Mouse (Mus musculus) lung, postnatal 0 days (tissue): Measurements from ENCODE around the gene Scgb1a1. TPM values are rescaled to one million over a fixed set of nuclear protein-coding genes. Genes with fewer than 3 reads are reported as not detected.
"Not testable (repeated sequence)": the region's sequence is repeated elsewhere in the genome, so short reads cannot be mapped to it uniquely, and the experiment has no call there.

ENCODE experiments used
- ATAC-seq: fragments of 200-750 bp; cut with Nextera tagmentation; 2 replicates; pipeline ENCODE4 v1.8.0; 2017; ENCODE audit warnings: moderate library complexity
- DNase-seq: peaks from one replicate; pipeline ENCODE4 v3.0.0-alpha.2; 2016; ENCODE audit warnings: low spot score
- H3K27ac ChIP-seq: fragments of 300-500 bp; sonication (generic); 2 replicates; pipeline ENCODE4 v1.5.1; 2014; ENCODE audit warnings: antibody characterized with exemption, mild to moderate bottlenecking, low read length, mixed read lengths
- H3K27me3 ChIP-seq: fragments of 300-500 bp; sonication (generic); replicated peaks from 2 replicates; pipeline ENCODE4 v1.6.1; 2014; ENCODE audit warnings: low read length, mixed read lengths; ENCODE audit not compliant: insufficient read depth
- H3K36me3 ChIP-seq: fragments of 300-500 bp; sonication (generic); 2 replicates; pipeline ENCODE4 v1.6.1; 2014; ENCODE audit warnings: low read length, mixed read lengths; ENCODE audit not compliant: insufficient read depth
- H3K4me1 ChIP-seq: fragments of 300-500 bp; sonication (generic); 2 replicates; pipeline ENCODE4 v1.6.1; 2014; ENCODE audit warnings: antibody characterized with exemption, low read depth, low read length, mixed read lengths; ENCODE audit not compliant: insufficient read depth
- H3K4me2 ChIP-seq: fragments of 300-500 bp; sonication (generic); replicated peaks from 2 replicates; pipeline ENCODE4 v1.6.1; 2014; ENCODE audit warnings: low read depth, mild to moderate bottlenecking, low read length, moderate library complexity, mixed read lengths
- H3K4me3 ChIP-seq: fragments of 300-500 bp; sonication (generic); 2 replicates; pipeline ENCODE4 v1.5.1; 2014; ENCODE audit warnings: low read depth, low read length
- H3K9ac ChIP-seq: fragments of 300-500 bp; sonication (generic); replicated peaks from 2 replicates; pipeline ENCODE4 v1.6.1; 2014; ENCODE audit warnings: low read depth, mild to moderate bottlenecking
- H3K9me3 ChIP-seq: fragments of 300-500 bp; sonication (generic); 2 replicates; pipeline ENCODE4 v1.6.1; 2016; ENCODE audit warnings: low read length, mixed read lengths
- CTCF ChIP-seq: IDR thresholded peaks from 2 replicates; pipeline ENCODE4 v1.5.1; 2016; ENCODE audit warnings: antibody characterized with exemption, mild to moderate bottlenecking
- EP300 ChIP-seq: IDR thresholded peaks from 2 replicates; pipeline ENCODE4 v1.6.1; 2016; ENCODE audit warnings: antibody characterized with exemption, mild to moderate bottlenecking, control low read depth
- WGBS: fragments of 180-500 bp; shearing (Covaris S2); extraction: QIAGEN DNeasy Blood & Tissue Kit; methylation state at CpG from one replicate; pipeline ENCODE4 v1.1.7; 2014; 5-methylcytosine and 5-hydroxymethylcytosine counted together
- polyA plus RNA-seq: library from polyadenylated mRNA; unstranded; fragments of >200 nt; fragmentation: Nextera tagmentation; extraction: Ambion mirVana; gene quantifications from 2 replicates; pipeline ENCODE4 v1.2.1, GENCODE M21; 2015

The Scgb1a1 gene
- polyA plus RNA-seq, 1 experiment from 2014 or later = 26,192 TPM

DNA sequence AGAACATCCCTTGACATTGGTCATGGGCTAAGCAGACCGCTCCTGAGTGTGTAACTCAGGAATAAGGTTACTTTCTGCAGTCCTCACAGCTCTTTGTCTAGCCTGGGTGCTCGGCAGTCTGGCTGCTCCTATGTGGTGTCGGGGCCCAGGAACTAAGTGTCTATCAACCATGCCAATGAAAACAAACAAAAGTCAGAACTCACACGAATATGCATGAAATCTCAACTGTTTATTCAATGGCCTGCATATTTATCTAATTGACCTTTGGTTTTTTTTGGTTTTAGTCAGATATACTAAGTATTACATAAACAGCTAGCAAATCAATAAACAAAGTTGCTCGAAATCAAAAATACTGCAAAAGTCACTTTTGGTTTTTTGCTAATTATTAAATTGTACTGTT is 7.4 kb upstream of the Scgb1a1 start:
- Histone ChIP-seq H3K4me2 (no peak overlapping the region), H3K27me3 (no peaks in the 10 kb centered on the region), H3K9ac (no peak overlapping the region), H3K27ac (no peak overlapping the region), H3K36me3 (no peaks in the 10 kb centered on the region), H3K9me3 (no peaks in the 10 kb centered on the region), H3K4me3 (no peak overlapping the region), H3K4me1 (no peaks in the 10 kb centered on the region)
- DNase-seq = no peak
- no peak for ATAC-seq
- 45% methylated on average over 5 of the region's 5 CpGs for WGBS
- no peak for TF ChIP-seq CTCF
- TF ChIP-seq EP300 = no peak

DNA sequence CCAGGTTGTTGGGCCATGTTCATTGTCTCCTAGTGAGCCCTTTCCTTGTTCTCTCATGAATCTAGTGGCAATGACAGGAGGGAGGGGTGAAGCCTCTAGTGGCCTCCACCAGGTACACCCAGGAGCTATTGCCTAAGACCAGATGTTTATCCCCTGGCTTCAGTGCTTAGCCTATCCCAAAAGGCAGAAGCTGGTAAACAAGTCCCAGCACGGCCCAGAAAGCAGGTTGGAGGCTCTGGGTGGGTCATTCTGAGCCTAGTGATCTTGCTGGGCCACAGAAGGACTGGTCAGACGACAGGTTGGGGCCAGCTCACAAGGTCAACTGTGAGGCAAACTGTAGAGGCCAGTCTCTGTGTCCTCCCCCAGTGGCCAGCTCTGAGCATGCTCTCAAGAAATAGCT is 3.0 kb upstream of the Scgb1a1 start:
- ATAC-seq = peak; percentile 40
- WGBS = 41% methylated on average over 2 of the region's 2 CpGs
- H3K4me1 ChIP-seq = no peaks in the 10 kb centered on the region
- no peaks in the 10 kb centered on the region for H3K9me3 ChIP-seq
- H3K27ac ChIP-seq = no peak overlapping the region
- H3K36me3 ChIP-seq = no peaks in the 10 kb centered on the region
- no peak overlapping the region for H3K4me2 ChIP-seq
- TF ChIP-seq EP300 = no peak
- 0 out of 2 replicates have a peak, but pooled peaks have one; percentile 1 for TF ChIP-seq CTCF
- H3K27me3 ChIP-seq = no peaks in the 10 kb centered on the region
- H3K9ac ChIP-seq = no peak overlapping the region
- DNase-seq = no peak
- no peak overlapping the region for H3K4me3 ChIP-seq

DNA sequence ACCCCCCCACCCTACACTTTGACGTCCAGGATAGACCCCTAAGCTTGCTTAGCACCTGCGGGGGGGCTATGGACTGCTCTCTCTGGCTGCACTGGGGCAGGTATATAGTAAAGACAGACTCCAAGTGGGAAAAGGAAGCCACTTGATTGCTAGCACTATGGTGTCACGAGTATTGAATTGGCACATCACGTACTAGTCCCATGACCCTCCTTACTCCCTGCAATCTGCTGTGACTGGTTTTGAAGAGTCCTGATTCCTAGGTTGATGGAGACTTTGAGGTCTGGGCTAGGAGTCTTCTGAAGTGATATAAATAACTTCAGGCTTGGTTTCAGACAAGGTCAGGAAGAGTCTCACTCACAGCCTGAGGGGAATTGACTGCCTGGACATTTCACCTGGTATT is 2.4 kb upstream of the Scgb1a1 start:
- Histone ChIP-seq H3K9ac (no peak overlapping the region), H3K27ac (no peak overlapping the region), H3K9me3 (no peaks in the 10 kb centered on the region), H3K36me3 (no peaks in the 10 kb centered on the region), H3K4me2 (no peak overlapping the region), H3K4me1 (no peaks in the 10 kb centered on the region), H3K4me3 (no peak overlapping the region), H3K27me3 (no peaks in the 10 kb centered on the region)
- no peak for TF ChIP-seq CTCF
- TF ChIP-seq EP300 = no peak
- 55% methylated on average over 4 of the region's 4 CpGs for WGBS
- ATAC-seq = peak; percentile 45
- peak; percentile 29 for DNase-seq

DNA sequence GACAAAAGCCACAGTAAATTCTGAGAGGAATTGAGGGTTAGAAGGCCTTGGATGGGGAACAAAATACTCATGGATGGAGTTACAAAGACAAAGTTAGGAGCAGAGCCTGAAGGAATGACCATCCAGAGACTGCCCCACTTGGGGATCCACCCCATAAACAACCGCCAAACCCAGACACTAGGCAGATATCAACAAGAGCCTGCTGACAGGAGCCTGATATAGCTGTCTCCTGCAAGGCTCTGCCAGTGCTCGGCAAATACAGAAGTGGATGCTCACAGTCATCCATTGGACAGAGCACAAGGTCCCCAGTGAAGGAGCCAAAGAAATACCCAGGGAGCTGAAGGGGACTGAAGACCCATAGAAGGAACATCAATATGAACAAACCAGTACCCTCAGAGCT is 3.9 kb downstream of the Scgb1a1 start:
- not testable (repeated sequence) for ATAC-seq, H3K4me2 ChIP-seq, DNase-seq, H3K9ac ChIP-seq, H3K36me3 ChIP-seq, H3K4me1 ChIP-seq, H3K27ac ChIP-seq, H3K9me3 ChIP-seq, H3K27me3 ChIP-seq, H3K4me3 ChIP-seq
- whole genome bisulfite sequencing = 67% methylated on average over 2 of the region's 2 CpGs

DNA sequence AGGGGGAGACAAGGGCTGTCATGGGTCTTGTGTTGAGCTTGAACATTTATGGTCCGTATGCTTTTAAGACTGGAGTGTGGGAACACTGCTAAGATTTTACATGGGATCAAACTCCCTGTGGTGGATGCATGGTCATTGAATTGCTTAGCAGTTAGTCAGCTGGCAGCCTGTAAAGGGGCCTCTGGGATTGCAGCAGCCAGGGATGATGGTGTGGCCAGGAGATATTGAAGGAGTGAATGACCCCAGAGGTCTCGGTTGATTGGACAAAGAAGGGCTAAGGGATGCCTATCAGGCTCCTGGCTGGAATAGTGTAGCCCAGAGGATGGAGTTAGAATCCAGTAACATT is 4.8 kb downstream of the Scgb1a1 start:
- H3K9me3 ChIP-seq = no peaks in the 10 kb centered on the region
- H3K4me1 ChIP-seq = peaks cover 7% of the 10 kb centered on the region; the same call in 1 of the 2 replicates
- no peak for DNase-seq
- WGBS = 83% methylated on average over 2 of the region's 2 CpGs
- no peaks in the 10 kb centered on the region for H3K36me3 ChIP-seq
- H3K9ac ChIP-seq = no peak overlapping the region
- TF ChIP-seq CTCF (no peak), EP300 (no peak)
- H3K27ac ChIP-seq = no peak overlapping the region
- ATAC-seq = no peak
- H3K4me3 ChIP-seq = no peak overlapping the region
- no peaks in the 10 kb centered on the region for H3K27me3 ChIP-seq
- no peak overlapping the region for H3K4me2 ChIP-seq

DNA sequence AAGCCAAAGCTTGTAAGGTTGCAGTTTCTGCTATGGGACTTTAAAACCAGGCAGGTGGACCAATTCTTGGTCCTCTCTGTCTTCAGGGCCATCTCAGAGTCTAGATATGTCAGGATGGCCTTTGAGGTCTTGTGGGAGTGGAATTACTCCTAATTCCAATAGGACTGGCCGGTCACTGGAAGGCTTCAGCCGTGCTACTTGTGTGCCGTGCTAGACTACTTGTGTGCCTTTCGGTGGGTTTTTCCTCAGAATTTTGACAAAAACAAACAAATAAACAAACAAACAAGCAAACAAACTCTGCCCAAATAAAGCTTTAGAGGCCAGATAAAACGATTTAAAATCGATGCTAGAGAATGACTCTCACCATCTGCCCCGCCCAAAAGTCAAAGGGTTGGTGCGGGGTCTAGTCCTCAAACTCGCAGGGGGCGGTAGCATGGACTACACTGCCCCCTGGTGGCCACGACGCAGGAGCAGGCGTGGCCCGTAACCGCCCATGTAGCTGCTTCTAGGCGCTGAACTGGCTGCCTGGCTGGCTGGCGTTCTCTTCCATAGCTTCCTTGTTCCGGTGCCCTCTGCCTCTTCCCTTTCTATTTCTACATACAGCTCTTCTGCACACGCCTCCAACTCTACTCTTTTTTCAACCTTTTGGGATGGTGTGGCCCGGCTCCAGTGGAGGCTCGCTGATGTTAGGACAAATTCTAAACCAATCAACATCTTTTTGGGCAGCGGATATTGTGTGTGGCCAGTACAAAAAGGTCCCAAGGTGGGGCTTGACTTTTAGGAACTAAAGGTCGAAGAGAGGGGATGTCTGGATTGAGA is 5.4 kb downstream of the Scgb1a1 start:
- ATAC-seq (peak; percentile 89), DNase-seq (peak; percentile 94)
- 14% methylated on average over 23 of the region's 23 CpGs for WGBS
- TF ChIP-seq CTCF (peak; percentile 98), EP300 (no peak)
- H3K4me1 ChIP-seq = peaks cover 7% of the 10 kb centered on the region; the same call in 1 of the 2 replicates
- H3K36me3 ChIP-seq = no peaks in the 10 kb centered on the region
- H3K9ac ChIP-seq = peak overlapping the region; percentile 13; the same call in 1 of the 2 replicates
- H3K27ac ChIP-seq = peak overlapping the region; percentile 82
- H3K9me3 ChIP-seq = no peaks in the 10 kb centered on the region
- no peak overlapping the region for H3K4me3 ChIP-seq
- peak overlapping the region; percentile 36 for H3K4me2 ChIP-seq
- H3K27me3 ChIP-seq = no peaks in the 10 kb centered on the region
